Mouse (Mus musculus) G1E (cell line): ENCODE measurements around the gene Srrt.

Experiments
- CTCF ChIP-seq: IDR thresholded peaks from 2 replicates; pipeline ENCODE4 v1.5.1; 2012; ENCODE audit warnings: low read depth, low read length, inconsistent platforms, mixed read lengths
- GATA1 ChIP-seq: IDR thresholded peaks from 2 replicates; pipeline ENCODE4 v1.6.1; 2012; ENCODE audit warnings: borderline replicate concordance, low read length, inconsistent platforms, mixed read lengths
- TAL1 ChIP-seq: conservative IDR thresholded peaks from 2 replicates; pipeline ENCODE4 v1.6.1; 2012; ENCODE audit warnings: low read depth, low read length, inconsistent platforms, mixed read lengths

GRCm38 (mm10) chr5:137285986-137286385 lies 21.5 kb downstream of the Srrt start:
- no peak for TF ChIP-seq CTCF
- no peak for TF ChIP-seq TAL1
- TF ChIP-seq GATA1 = no peak
